Mouse (Mus musculus) urinary bladder, postnatal 14 days (tissue): ENCODE measurements around the gene Tmem126b.

Source experiments
- DNase-seq: peaks from one replicate; pipeline ENCODE4 v3.0.0; 2021; ENCODE audit warnings: low spot score

Tmem126b gene

GRCm38 (mm10) chr7:90475793-90476312, at the start of gene Tmem126b:
Tmem126b (minus strand) TSS chr7:90476001.
- peak; percentile 99 for DNase-seq

GRCm38 (mm10) chr7:90512293-90512692, 36.5 kb upstream of the Tmem126b start:
- DNase-seq = no peak

GRCm38 (mm10) chr7:90508124-90508523, 32.3 kb upstream of the Tmem126b start:
- DNase-seq = no peak

DNA sequence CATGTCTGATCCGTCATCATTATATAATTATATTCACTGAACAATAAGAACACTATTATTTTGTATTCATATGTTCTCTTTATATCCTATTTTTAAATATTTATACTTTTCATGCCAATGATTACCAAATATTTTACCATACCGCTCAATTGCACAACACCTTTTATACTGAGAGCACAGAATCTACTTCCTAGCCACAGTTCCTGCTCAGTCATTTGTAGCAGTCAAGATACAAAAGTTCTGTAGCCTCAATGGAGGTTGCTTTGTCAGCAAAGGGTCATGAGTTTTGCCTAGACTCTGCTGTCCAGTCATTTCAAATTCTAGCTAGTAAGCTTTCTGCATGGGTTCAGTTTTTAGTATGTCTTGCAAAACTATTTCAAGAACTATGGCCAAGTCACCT, 6.8 kb upstream of the Tmem126b start:
- DNase-seq = no peak

DNA sequence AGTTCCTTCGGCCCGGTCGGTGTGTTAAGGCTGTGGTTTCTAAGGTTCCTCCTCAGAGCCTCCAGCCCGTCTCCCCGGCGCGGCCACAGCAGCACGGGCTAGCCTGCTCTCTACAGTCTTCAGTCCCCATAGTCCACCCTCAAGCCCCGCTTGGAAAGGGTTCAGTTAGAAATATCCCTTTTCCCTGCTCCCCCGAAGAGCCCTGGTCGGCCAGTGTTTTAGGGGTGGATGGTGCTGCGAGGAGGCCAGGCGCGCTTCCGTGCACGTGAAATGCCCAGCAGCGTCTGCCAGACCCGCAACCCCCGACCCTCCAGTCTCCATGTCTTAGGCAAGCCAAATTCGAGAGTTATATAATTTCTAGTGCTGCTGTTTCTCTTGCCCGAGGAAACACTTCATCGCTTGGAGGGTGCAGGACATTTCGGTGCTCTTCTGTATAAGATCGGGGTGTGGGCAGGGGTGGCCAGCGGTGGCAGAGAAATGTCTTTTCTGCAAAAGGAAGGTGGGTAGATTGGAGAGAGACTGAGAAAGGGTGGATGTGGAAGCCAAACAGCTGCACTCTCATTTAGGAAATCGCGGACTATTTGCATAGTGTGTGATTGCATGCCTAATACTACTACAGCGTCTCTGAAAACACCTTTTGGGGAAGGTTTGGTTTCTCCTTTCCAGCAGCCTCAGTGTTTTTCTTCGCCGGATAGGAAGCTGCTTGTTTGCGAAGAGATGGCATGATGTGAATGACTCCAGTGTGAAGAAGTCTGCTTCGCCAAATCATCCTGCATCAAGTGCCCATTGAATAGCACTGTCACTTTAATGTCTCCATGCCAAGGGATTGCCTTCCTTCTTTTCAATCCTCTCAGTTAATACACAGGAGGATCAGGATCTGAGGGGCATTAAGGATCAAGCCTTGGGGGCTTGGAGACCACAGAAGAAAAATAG, 778 bp upstream of the Tmem126b start, which contains the start of gene Dlg2:
TSS of gene Dlg2 (plus strand) at position 360 of the 933 bp plus-strand sequence.
- DNase-seq = no peak

GRCm38 (mm10) chr7:90473511-90473910, 2.3 kb downstream of the Tmem126b start:
- DNase-seq = no peak

DNA sequence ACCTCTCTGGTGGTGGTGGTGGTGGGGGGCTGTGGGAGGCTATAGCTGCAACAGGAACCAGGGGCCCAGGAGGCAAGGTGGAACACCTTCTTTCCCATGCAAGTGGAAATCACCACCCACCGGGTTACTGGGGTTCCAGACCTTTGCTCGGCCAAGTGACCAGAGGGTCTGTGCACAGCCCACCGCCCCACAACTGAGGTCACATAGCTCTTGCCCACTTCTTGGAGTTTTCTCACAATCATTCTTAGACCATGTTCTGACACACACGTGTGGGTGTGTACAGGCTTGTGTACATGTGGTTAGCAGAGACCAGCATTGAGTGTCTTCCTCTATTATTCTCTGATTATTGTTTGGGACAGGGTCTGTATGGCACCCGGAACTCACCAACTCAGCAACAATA, 14.4 kb downstream of the Tmem126b start:
- no peak for DNase-seq

GRCm38 (mm10) chr7:90460930-90461329, 14.9 kb downstream of the Tmem126b start:
- peak; percentile 18 for DNase-seq

DNA sequence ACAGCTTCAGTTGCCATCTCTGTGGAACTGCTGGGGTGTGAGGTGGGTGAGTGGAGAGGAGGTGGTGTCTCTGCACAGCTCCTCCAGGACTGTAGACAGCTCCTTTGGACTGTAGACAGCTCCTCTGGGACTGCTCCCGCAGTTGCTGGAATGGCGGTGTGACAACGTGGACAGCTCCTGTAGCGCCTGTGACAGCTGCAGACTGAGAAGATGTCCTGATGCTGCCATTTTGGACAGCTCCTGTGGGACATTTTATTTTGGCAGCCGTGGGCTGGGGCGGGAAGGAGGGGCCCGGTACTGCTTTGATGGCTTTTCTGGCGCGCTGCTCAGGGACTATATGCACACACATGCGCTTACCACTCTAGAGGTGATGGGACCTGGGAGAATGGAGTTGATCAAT, 15.5 kb downstream of the Tmem126b start:
- DNase-seq = no peak

- no peak for DNase-seq
These were observed 18.3 kb downstream of the Tmem126b start for GRCm38 (mm10) chr7:90457517-90457916.

DNA sequence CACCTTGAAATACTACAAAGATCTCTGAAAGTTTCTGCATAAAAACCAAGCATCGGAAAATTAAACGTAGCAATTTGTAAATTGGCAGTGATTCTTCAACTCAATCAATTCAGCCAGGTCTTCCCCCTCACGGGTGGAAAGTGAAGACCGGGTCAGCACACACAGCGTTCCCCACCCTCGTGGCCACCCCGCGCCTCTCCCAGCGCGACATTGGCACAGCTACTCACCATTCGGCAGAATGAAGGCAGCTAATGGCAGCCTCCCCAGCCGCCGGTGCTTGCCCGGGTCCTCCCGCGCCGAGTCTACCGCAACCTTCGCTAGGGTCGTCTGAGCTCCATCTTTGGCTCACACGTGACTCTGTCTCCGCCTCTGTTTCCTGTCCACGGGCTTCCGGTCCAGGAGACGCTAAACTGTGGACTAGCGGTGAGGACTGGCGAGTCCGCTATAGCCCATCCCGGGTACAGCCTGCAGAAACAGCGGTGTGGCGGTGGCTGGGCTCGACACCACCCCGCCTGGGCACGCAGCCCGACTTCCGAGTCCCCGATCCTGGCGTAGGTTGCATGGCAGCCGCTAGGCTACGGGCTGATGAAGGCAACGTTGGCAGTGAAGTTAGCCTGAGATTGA, 18.8 kb downstream of the Tmem126b start, which contains the start of gene Tmem126a:
TSS of gene Tmem126a (minus strand) at position 385 of the 624 bp plus-strand sequence.
- peak; percentile 82 for DNase-seq

DNA sequence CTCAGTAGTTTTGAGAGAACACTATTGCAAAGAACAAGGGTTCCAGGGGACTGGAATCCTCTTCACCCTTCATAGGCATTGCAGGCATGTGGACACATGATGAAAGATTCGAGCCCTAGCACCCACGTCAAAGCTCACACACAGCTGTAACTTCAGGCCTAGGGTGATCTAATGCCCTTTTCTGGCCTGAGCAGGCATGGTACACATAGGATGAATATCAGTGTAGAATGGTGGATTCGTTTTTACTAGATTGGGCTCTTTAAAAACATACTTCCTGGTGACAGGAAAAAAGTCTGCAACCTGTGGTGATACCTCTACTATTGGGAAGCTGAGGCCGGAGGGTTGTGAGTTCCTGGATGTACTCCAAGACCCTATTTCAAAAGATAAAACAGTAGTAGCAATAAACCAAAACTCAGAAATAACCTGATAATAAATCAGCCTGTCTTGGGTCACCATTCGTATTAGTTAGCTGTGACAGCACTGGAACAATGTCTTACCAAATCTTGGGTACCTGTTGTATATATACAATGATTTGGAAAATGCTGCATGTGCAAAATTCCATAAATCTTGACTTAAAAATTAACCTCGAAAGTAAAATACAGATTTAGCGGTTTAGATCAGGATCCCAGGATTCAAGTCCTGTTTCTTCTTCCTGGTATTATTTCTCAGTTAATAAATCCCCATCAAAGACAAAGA, 19.5 kb downstream of the Tmem126b start:
- no peak for DNase-seq

DNA sequence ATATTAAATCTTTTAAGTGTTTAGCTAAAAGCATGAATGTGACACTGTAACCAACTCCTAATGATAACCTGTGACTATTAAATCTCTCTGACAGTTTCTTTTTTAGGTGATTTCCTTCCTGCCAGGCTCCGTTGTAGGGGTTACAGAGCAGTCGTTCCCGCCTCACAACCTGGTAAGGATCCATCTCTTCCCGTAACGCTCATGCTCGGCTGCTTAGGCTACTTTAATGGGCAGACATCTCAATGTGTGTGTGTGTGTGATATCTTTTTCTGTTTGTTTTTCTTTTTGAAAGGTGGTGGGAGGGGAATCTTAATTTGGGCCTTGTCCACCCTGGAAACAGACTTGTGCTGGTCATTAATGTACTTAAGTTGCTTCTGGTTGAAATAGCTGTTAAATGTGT, 31.6 kb downstream of the Tmem126b start:
- no peak for DNase-seq

DNA sequence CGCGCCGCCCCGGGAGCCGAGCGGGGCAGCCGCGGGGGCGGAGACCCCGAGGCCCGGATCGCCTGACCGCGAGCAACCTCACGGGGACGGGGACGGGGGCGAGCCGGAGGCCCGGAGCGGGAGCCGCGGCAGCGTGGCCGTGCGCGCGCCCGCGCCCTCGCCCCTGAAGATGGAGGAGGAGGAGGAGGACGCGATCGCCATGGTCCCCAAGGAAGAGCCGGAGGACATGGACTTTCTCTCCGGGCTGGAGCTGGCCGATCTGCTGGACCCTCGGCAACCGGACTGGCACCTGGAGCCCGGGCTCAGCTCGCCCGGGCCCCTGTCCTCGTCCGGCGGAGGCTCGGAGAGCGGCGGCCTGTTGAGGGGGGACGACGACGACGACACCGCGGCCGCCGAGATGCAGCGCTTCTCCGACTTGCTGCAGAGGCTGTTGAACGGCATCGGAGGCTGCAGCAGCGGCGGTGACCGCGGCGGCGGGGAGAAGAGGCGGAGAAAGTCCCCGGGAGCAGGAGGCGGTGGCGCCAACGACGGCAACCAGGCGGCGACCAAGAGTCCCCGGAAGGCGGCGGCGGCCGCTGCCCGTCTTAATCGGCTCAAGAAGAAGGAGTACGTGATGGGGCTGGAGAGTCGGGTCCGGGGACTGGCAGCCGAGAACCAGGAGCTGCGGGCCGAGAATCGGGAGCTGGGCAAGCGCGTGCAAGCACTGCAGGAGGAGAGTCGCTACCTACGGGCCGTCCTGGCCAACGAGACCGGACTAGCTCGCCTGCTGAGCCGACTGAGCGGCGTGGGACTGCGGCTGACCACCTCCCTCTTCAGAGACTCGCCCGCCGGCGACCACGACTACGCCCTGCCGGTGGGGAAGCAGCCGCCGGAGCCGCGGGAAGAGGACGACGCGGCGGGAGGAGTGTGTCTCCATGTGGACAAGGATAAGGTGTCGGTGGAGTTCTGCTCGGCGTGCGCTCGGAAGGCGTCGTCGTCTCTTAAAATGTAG, 32.4 kb downstream of the Tmem126b start:
- peak; percentile 73 for DNase-seq

DNA sequence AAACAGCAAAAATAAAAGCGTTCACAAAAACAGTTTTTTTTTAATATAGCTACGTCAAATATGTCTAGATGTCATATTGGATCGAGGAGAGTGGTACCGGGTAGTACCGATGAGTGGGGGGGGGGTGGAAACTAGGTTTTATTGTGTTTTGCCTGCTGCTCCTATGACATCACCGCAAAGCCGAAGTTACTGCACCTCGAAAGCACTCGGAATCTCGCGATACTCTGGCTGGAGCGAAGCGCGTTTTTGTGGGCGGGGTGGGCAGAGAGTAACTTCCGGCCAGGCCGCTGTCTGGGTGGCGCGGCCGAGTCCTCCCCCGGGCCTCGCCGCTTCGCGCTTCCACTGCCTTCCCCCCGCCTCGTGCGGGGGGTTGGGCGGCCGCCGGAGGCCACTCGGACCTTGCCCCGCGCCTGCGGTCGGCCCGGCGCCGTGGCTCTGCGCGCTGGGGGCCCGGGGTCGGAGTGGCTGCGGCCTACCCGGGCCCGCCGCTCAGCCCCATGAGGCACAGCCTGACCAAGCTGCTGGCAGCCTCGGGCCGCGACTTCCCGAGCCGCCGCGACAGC, 33.2 kb downstream of the Tmem126b start, which contains the start of gene Crebzf:
TSS of gene Crebzf (plus strand) at position 212 of the 563 bp plus-strand sequence.
- DNase-seq = peak; percentile 97

DNA sequence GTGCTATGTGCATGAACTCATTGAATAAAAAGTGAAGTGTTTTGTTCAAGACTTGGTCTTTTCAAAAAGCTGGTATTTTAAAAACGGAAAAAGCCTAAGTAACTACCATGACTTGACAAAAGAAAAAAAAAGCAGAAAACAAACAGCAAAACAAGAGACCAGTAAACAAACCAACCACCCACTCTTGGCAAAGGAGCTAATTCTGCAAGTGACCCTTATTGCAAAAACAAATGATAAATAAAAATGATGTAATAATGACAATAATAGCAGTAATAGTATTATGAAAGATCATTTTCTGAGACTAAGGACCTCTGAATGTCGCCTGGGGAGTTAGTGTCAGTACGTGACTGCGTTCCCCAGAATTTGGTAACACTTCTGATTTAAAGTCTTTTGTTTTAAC, 33.7 kb downstream of the Tmem126b start:
- no peak for DNase-seq

- DNase-seq = no peak
These were observed 35.8 kb downstream of the Tmem126b start for GRCm38 (mm10) chr7:90440044-90440443.

- DNase-seq = no peak
These were observed 43.6 kb downstream of the Tmem126b start for GRCm38 (mm10) chr7:90432221-90432620.

DNA sequence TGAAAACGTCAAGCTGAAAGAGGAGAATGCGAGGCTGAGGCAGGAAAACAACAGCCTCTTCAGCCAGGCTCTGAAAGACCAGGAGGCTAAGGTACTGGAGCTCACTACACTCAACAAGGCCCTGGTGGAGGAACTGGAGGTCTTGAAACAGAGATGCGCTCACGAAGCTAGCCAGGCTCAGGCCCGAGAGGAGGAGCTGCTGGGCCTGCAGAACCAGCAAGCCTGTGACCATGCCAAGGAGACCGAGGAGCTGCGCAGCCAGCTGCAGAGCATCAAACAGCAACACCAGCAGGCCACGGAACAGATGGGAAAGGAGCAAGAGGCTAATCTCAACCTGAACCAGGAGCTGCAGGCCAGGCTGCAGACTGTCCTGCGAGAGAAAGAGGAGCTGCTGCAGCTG, 48.8 kb downstream of the Tmem126b start:
- DNase-seq = peak; percentile 26
